Mouse (Mus musculus): ENCODE results near the gene Snx27. TPM values are rescaled to one million over a fixed set of nuclear protein-coding genes. Genes with fewer than 3 reads are reported as not detected.

Gene Snx27
- polyA plus RNA-seq, 1 experiment, result 16.4 TPM

GRCm38 (mm10) chr3:94613258-94613878 is 30.9 kb upstream of the Snx27 start:
- TF ChIP-seq CTCF (conservative IDR thresholded peaks at IDR 0.05; ENCODE audit: insufficient read depth, insufficient read length, low read depth, low read length) (no peak), POLR2A (IDR thresholded peaks at IDR 0.05; ENCODE audit: low read depth, low read length) (no peak)
- H3K27ac ChIP-seq (ENCODE audit: insufficient read depth, low read depth, low read length), result no peak overlapping the region
- no peaks in the 10 kb centered on the region for H3K4me1 ChIP-seq (ENCODE audit: control insufficient read depth, insufficient read depth, low read length)
- H3K4me3 ChIP-seq (ENCODE audit: insufficient read depth, low read depth, low read length), result no peak overlapping the region
- H3K36me3 ChIP-seq (ENCODE audit: control insufficient read depth, insufficient read depth, low read length), result no peaks in the 10 kb centered on the region; the same call in 1 of the 2 replicates
- WGBS, result 83% methylated on average over 7 of the region's 7 CpGs
- H3K27me3 ChIP-seq (replicated peaks; ENCODE audit: control insufficient read depth, insufficient read depth, low read length), result no peaks in the 10 kb centered on the region
- DNase-seq, result no peak

- no peak for DNase-seq
Measured at GRCm38 (mm10) chr3:94612274-94612673, 29.8 kb upstream of the Snx27 start.

GRCm38 (mm10) chr3:94611834-94612233 is 29.3 kb upstream of the Snx27 start:
- no peak overlapping the region for H3K27ac ChIP-seq (ENCODE audit: insufficient read depth, low read depth, low read length)
- 79% methylated on average over 5 of the region's 5 CpGs for WGBS
- no peak for TF ChIP-seq POLR2A (IDR thresholded peaks at IDR 0.05; ENCODE audit: low read depth, low read length)
- no peak for TF ChIP-seq CTCF (conservative IDR thresholded peaks at IDR 0.05; ENCODE audit: insufficient read depth, insufficient read length, low read depth, low read length)
- H3K4me1 ChIP-seq (ENCODE audit: control insufficient read depth, insufficient read depth, low read length), result no peaks in the 10 kb centered on the region
- no peaks in the 10 kb centered on the region; the same call in 1 of the 2 replicates for H3K36me3 ChIP-seq (ENCODE audit: control insufficient read depth, insufficient read depth, low read length)
- H3K27me3 ChIP-seq (replicated peaks; ENCODE audit: control insufficient read depth, insufficient read depth, low read length), result no peaks in the 10 kb centered on the region
- no peak for DNase-seq
- H3K4me3 ChIP-seq (ENCODE audit: insufficient read depth, low read depth, low read length), result no peak overlapping the region

More at GRCm38 (mm10) chr3:94612274-94612673, 29.8 kb upstream of the Snx27 start:
- Histone ChIP-seq H3K27ac (ENCODE audit: insufficient read depth, low read depth, low read length) (no peak overlapping the region), H3K4me1 (ENCODE audit: control insufficient read depth, insufficient read depth, low read length) (no peaks in the 10 kb centered on the region), H3K4me3 (ENCODE audit: insufficient read depth, low read depth, low read length) (no peak overlapping the region), H3K27me3 (replicated peaks; ENCODE audit: control insufficient read depth, insufficient read depth, low read length) (no peaks in the 10 kb centered on the region), H3K36me3 (ENCODE audit: control insufficient read depth, insufficient read depth, low read length) (no peaks in the 10 kb centered on the region; the same call in 1 of the 2 replicates)
- WGBS, result 87% methylated on average over 1 of the region's 1 CpGs
- no peak for TF ChIP-seq POLR2A (IDR thresholded peaks at IDR 0.05; ENCODE audit: low read depth, low read length)
- TF ChIP-seq CTCF (conservative IDR thresholded peaks at IDR 0.05; ENCODE audit: insufficient read depth, insufficient read length, low read depth, low read length), result no peak

- Histone ChIP-seq H3K27me3 (replicated peaks; ENCODE audit: control insufficient read depth, insufficient read depth, low read length) (no peaks in the 10 kb centered on the region), H3K36me3 (ENCODE audit: control insufficient read depth, insufficient read depth, low read length) (no peaks in the 10 kb centered on the region; the same call in 1 of the 2 replicates), H3K27ac (ENCODE audit: insufficient read depth, low read depth, low read length) (no peak overlapping the region), H3K4me1 (ENCODE audit: control insufficient read depth, insufficient read depth, low read length) (no peaks in the 10 kb centered on the region), H3K4me3 (ENCODE audit: insufficient read depth, low read depth, low read length) (no peak overlapping the region)
- DNase-seq, result no peak
- WGBS, result 65% methylated on average over 4 of the region's 4 CpGs
- no peak for TF ChIP-seq CTCF (conservative IDR thresholded peaks at IDR 0.05; ENCODE audit: insufficient read depth, insufficient read length, low read depth, low read length)
- no peak for TF ChIP-seq POLR2A (IDR thresholded peaks at IDR 0.05; ENCODE audit: low read depth, low read length)
Measured at GRCm38 (mm10) chr3:94611343-94611742, 28.8 kb upstream of the Snx27 start.

GRCm38 (mm10) chr3:94610581-94610980 is 28.1 kb upstream of the Snx27 start:
- no peak overlapping the region for H3K4me3 ChIP-seq (ENCODE audit: insufficient read depth, low read depth, low read length)
- peak; percentile 13 for DNase-seq
- no peaks in the 10 kb centered on the region for H3K27me3 ChIP-seq (replicated peaks; ENCODE audit: control insufficient read depth, insufficient read depth, low read length)
- no peaks in the 10 kb centered on the region for H3K4me1 ChIP-seq (ENCODE audit: control insufficient read depth, insufficient read depth, low read length)
- H3K27ac ChIP-seq (ENCODE audit: insufficient read depth, low read depth, low read length), result no peak overlapping the region
- WGBS, result 83% methylated on average over 2 of the region's 2 CpGs
- no peak for TF ChIP-seq CTCF (conservative IDR thresholded peaks at IDR 0.05; ENCODE audit: insufficient read depth, insufficient read length, low read depth, low read length)
- no peak for TF ChIP-seq POLR2A (IDR thresholded peaks at IDR 0.05; ENCODE audit: low read depth, low read length)
- no peaks in the 10 kb centered on the region; the same call in 1 of the 2 replicates for H3K36me3 ChIP-seq (ENCODE audit: control insufficient read depth, insufficient read depth, low read length)

- DNase-seq, result no peak
- WGBS, result 81% methylated on average over 3 of the region's 3 CpGs
- Histone ChIP-seq H3K27me3 (replicated peaks; ENCODE audit: control insufficient read depth, insufficient read depth, low read length) (no peaks in the 10 kb centered on the region), H3K36me3 (ENCODE audit: control insufficient read depth, insufficient read depth, low read length) (no peaks in the 10 kb centered on the region; the same call in 1 of the 2 replicates), H3K4me1 (ENCODE audit: control insufficient read depth, insufficient read depth, low read length) (no peaks in the 10 kb centered on the region), H3K4me3 (ENCODE audit: insufficient read depth, low read depth, low read length) (no peak overlapping the region), H3K27ac (ENCODE audit: insufficient read depth, low read depth, low read length) (no peak overlapping the region)
- TF ChIP-seq CTCF (conservative IDR thresholded peaks at IDR 0.05; ENCODE audit: insufficient read depth, insufficient read length, low read depth, low read length) (no peak), POLR2A (IDR thresholded peaks at IDR 0.05; ENCODE audit: low read depth, low read length) (no peak)
Measured at GRCm38 (mm10) chr3:94609621-94610020, 27.1 kb upstream of the Snx27 start.

- peak; percentile 77 for TF ChIP-seq CTCF (conservative IDR thresholded peaks at IDR 0.05; ENCODE audit: insufficient read depth, insufficient read length, low read depth, low read length)
- TF ChIP-seq POLR2A (IDR thresholded peaks at IDR 0.05; ENCODE audit: low read depth, low read length), result no peak
- 3% methylated on average over 4 of the region's 4 CpGs for WGBS
- no peaks in the 10 kb centered on the region for H3K36me3 ChIP-seq (ENCODE audit: control insufficient read depth, insufficient read depth, low read length)
Measured at GRCm38 (mm10) chr3:94601959-94602358, 19.4 kb upstream of the Snx27 start.

More at GRCm38 (mm10) chr3:94601959-94602358, 19.4 kb upstream of the Snx27 start:
- H3K27ac ChIP-seq (ENCODE audit: insufficient read depth, low read depth, low read length), result no peak overlapping the region
- no peaks in the 10 kb centered on the region for H3K27me3 ChIP-seq (replicated peaks; ENCODE audit: control insufficient read depth, insufficient read depth, low read length)
- no peak overlapping the region for H3K4me3 ChIP-seq (ENCODE audit: insufficient read depth, low read depth, low read length)
- DNase-seq, result peak; percentile 68
- H3K4me1 ChIP-seq (ENCODE audit: control insufficient read depth, insufficient read depth, low read length), result peaks cover 2% of the 10 kb centered on the region; the same call in 1 of the 2 replicates
